Mouse (Mus musculus) intestine, embryonic 14.5 days (tissue): Measurements from ENCODE around the gene Nedd8. TPM values are rescaled to one million over a fixed set of nuclear protein-coding genes. Genes with fewer than 3 reads are reported as not detected.

ENCODE experiments used
- ATAC-seq: fragments of 200-750 bp; cut with Nextera tagmentation; replicated peaks from 2 replicates; pipeline ENCODE4 v1.8.0; 2017; ENCODE audit warnings: low read depth, moderate number of reproducible peaks, moderate TSS enrichment, moderate library complexity; ENCODE audit not compliant: low FRiP score, low TSS enrichment
- DNase-seq: peaks from one replicate; pipeline ENCODE4 v3.0.0-alpha.2; 2018; ENCODE audit warnings: low spot score
- H3K27ac ChIP-seq: fragments of 300-500 bp; sonication (generic); 2 replicates; pipeline ENCODE4 v1.5.1; 2014; ENCODE audit warnings: low read depth, mild to moderate bottlenecking, control low read depth
- H3K27me3 ChIP-seq: fragments of 300-500 bp; sonication (generic); replicated peaks from 2 replicates; pipeline ENCODE4 v1.6.1; 2014; ENCODE audit warnings: low read length, control low read depth; ENCODE audit not compliant: control insufficient read depth, insufficient read depth
- H3K36me3 ChIP-seq: fragments of 300-500 bp; sonication (generic); 2 replicates; pipeline ENCODE4 v1.6.1; 2014; ENCODE audit warnings: low read length, control low read depth; ENCODE audit not compliant: control insufficient read depth, insufficient read depth
- H3K4me1 ChIP-seq: fragments of 300-500 bp; sonication (generic); replicated peaks from 2 replicates; pipeline ENCODE4 v1.6.1; 2014; ENCODE audit warnings: low read length, control low read depth, mixed read lengths; ENCODE audit not compliant: control insufficient read depth, insufficient read depth
- H3K4me2 ChIP-seq: fragments of 300-500 bp; sonication (generic); 2 replicates; pipeline ENCODE4 v1.6.1; 2014; ENCODE audit warnings: low read length
- H3K4me3 ChIP-seq: fragments of 300-500 bp; sonication (generic); 2 replicates; pipeline ENCODE4 v1.5.1; 2014; ENCODE audit warnings: low read depth, low read length, control low read depth, mixed read lengths
- H3K9ac ChIP-seq: fragments of 300-500 bp; sonication (generic); 2 replicates; pipeline ENCODE4 v1.6.1; 2014; ENCODE audit warnings: mild to moderate bottlenecking, low read length
- H3K9me3 ChIP-seq: fragments of 300-500 bp; sonication (generic); 2 replicates; pipeline ENCODE4 v1.6.1; 2016; ENCODE audit warnings: low read length, control low read depth; ENCODE audit not compliant: control insufficient read depth
- WGBS: fragments of 180-500 bp; shearing (Covaris S2); extraction: QIAGEN DNeasy Blood & Tissue Kit; methylation state at CpG from one replicate; pipeline ENCODE4 v1.1.7; 2014; 5-methylcytosine and 5-hydroxymethylcytosine counted together
- polyA plus RNA-seq: library from polyadenylated mRNA; unstranded; fragments of >200 nt; fragmentation: Nextera tagmentation; extraction: Ambion mirVana; gene quantifications from 2 replicates; pipeline ENCODE4 v1.2.1, GENCODE M21; 2014

Gene Nedd8
- polyA plus RNA-seq, 1 experiment from 2014 or later: 563 TPM

- ATAC-seq: peak; percentile 36; the same call in 1 of the 2 replicates
Observed at GRCm38 (mm10) chr14:55658011-55658410, 13.9 kb downstream of the Nedd8 start.

GRCm38 (mm10) chr14:55656935-55657334, 15.0 kb downstream of the Nedd8 start:
- 84% methylated on average over 3 of the region's 3 CpGs for WGBS

More at GRCm38 (mm10) chr14:55658011-55658410, 13.9 kb downstream of the Nedd8 start:
- WGBS: 84% methylated on average over 5 of the region's 5 CpGs
- Histone ChIP-seq H3K4me3 (no peak overlapping the region), H3K9ac (no peak overlapping the region), H3K27ac (no peak overlapping the region), H3K36me3 (peaks cover 33% of the 10 kb centered on the region), H3K4me2 (no peak overlapping the region), H3K27me3 (no peaks in the 10 kb centered on the region), H3K9me3 (no peaks in the 10 kb centered on the region), H3K4me1 (peaks cover 5% of the 10 kb centered on the region; the same call in 1 of the 2 replicates)
- no peak for DNase-seq

GRCm38 (mm10) chr14:55651528-55651927, 20.4 kb downstream of the Nedd8 start:
- H3K9me3 ChIP-seq: no peaks in the 10 kb centered on the region
- H3K4me2 ChIP-seq: no peak overlapping the region
- H3K4me3 ChIP-seq: no peak overlapping the region
- no peaks in the 10 kb centered on the region for H3K4me1 ChIP-seq
- H3K27ac ChIP-seq: no peak overlapping the region
- DNase-seq: no peak
- H3K36me3 ChIP-seq: peaks cover 6% of the 10 kb centered on the region; the same call in 1 of the 2 replicates
- H3K9ac ChIP-seq: no peak overlapping the region
- ATAC-seq: no peak
- 88% methylated on average over 7 of the region's 7 CpGs for WGBS
- no peaks in the 10 kb centered on the region for H3K27me3 ChIP-seq

More at GRCm38 (mm10) chr14:55656935-55657334, 15.0 kb downstream of the Nedd8 start:
- no peaks in the 10 kb centered on the region for H3K9me3 ChIP-seq
- peaks cover 5% of the 10 kb centered on the region; the same call in 1 of the 2 replicates for H3K4me1 ChIP-seq
- ATAC-seq (no peak), DNase-seq (no peak)
- H3K4me3 ChIP-seq: no peak overlapping the region
- H3K9ac ChIP-seq: no peak overlapping the region
- no peak overlapping the region for H3K4me2 ChIP-seq
- H3K36me3 ChIP-seq: peaks cover 24% of the 10 kb centered on the region
- no peak overlapping the region for H3K27ac ChIP-seq
- no peaks in the 10 kb centered on the region for H3K27me3 ChIP-seq

- no peaks in the 10 kb centered on the region for H3K27me3 ChIP-seq
- peaks cover 6% of the 10 kb centered on the region for H3K4me1 ChIP-seq
- H3K9ac ChIP-seq: no peak within 1 kb of the TSS
- no peaks in the 10 kb centered on the region for H3K9me3 ChIP-seq
- H3K4me2 ChIP-seq: no peak within 1 kb of the TSS
- no peak within 1 kb of the TSS for H3K27ac ChIP-seq
- peaks cover 13% of the 10 kb centered on the region; the same call in 1 of the 2 replicates for H3K36me3 ChIP-seq
- H3K4me3 ChIP-seq: no peak within 1 kb of the TSS
- WGBS: 97% methylated on average over 2 of the region's 2 CpGs
- no peak for DNase-seq
- ATAC-seq: no peak
Observed at GRCm38 (mm10) chr14:55649884-55650283, 22.0 kb downstream of the Nedd8 start, which contains the start of gene Tssk4. Gene Tssk4, plus strand, starts transcription at chr14:55650184.

GRCm38 (mm10) chr14:55644261-55644888, 27.5 kb downstream of the Nedd8 start:
- H3K4me1 ChIP-seq: peaks cover 19% of the 10 kb centered on the region
- 22% methylated on average over 17 of the region's 17 CpGs for WGBS
- no peaks in the 10 kb centered on the region for H3K27me3 ChIP-seq
- peak overlapping the region; percentile 88 for H3K4me2 ChIP-seq
- peaks cover 34% of the 10 kb centered on the region for H3K36me3 ChIP-seq
- DNase-seq (peak; percentile 56), ATAC-seq (no peak)
- H3K4me3 ChIP-seq: peak overlapping the region; percentile 97
- H3K9me3 ChIP-seq: no peaks in the 10 kb centered on the region
- H3K9ac ChIP-seq: peak overlapping the region; percentile 96
- H3K27ac ChIP-seq: peak overlapping the region; percentile 96

GRCm38 (mm10) chr14:55643060-55643907, 28.6 kb downstream of the Nedd8 start, which contains the start of gene Tm9sf1:
Gene Tm9sf1, minus strand, starts transcription at chr14:55643806.
- Histone ChIP-seq H3K36me3 (peaks cover 43% of the 10 kb centered on the region), H3K27ac (peak within 1 kb of the TSS; percentile 96), H3K27me3 (no peaks in the 10 kb centered on the region), H3K4me2 (peak within 1 kb of the TSS; percentile 88), H3K9me3 (no peaks in the 10 kb centered on the region), H3K4me1 (peaks cover 19% of the 10 kb centered on the region), H3K4me3 (peak within 1 kb of the TSS; percentile 97), H3K9ac (peak within 1 kb of the TSS; percentile 96)
- peak; percentile 87 for ATAC-seq
- under 1% methylated on average over 81 of the region's 89 CpGs for WGBS
- DNase-seq: peak; percentile 96

GRCm38 (mm10) chr14:55642679-55643059, 29.3 kb downstream of the Nedd8 start:
- peaks cover 19% of the 10 kb centered on the region for H3K4me1 ChIP-seq
- no peaks in the 10 kb centered on the region for H3K27me3 ChIP-seq
- no peaks in the 10 kb centered on the region for H3K9me3 ChIP-seq
- ATAC-seq: peak; percentile 33
- peak overlapping the region; percentile 97 for H3K4me3 ChIP-seq
- DNase-seq: no peak
- peak overlapping the region; percentile 96 for H3K27ac ChIP-seq
- peak overlapping the region; percentile 88 for H3K4me2 ChIP-seq
- WGBS: 19% methylated on average over 8 of the region's 8 CpGs
- H3K9ac ChIP-seq: peak overlapping the region; percentile 96
- peaks cover 49% of the 10 kb centered on the region for H3K36me3 ChIP-seq

GRCm38 (mm10) chr14:55641291-55641690, 30.6 kb downstream of the Nedd8 start:
- 95% methylated on average over 13 of the region's 13 CpGs for WGBS
- peaks cover 19% of the 10 kb centered on the region for H3K4me1 ChIP-seq
- H3K4me2 ChIP-seq: no peak overlapping the region
- no peak overlapping the region for H3K27ac ChIP-seq
- peaks cover 53% of the 10 kb centered on the region for H3K36me3 ChIP-seq
- no peak overlapping the region for H3K9ac ChIP-seq
- H3K27me3 ChIP-seq: no peaks in the 10 kb centered on the region
- H3K9me3 ChIP-seq: no peaks in the 10 kb centered on the region
- ATAC-seq (no peak), DNase-seq (no peak)
- no peak overlapping the region for H3K4me3 ChIP-seq
